Mouse (Mus musculus) G1E-ER4 (cell line): ENCODE results near the gene B3galt6. TPM values are rescaled to one million over a fixed set of nuclear protein-coding genes. Genes with fewer than 3 reads are reported as not detected.

Source experiments
- GATA1 ChIP-seq: IDR thresholded peaks from one replicate; pipeline ENCODE4 v1.8.0; 2012; ENCODE audit warnings: low read length, inconsistent platforms
- polyA plus RNA-seq: library from polyadenylated mRNA; stranded (reverse); fragments of >175 nt; gene quantifications from 2 replicates; pipeline ENCODE4 v1.2.3, GENCODE M21; 2012

Gene B3galt6
- polyA plus RNA-seq, 1 experiment: 6.1 TPM

DNA sequence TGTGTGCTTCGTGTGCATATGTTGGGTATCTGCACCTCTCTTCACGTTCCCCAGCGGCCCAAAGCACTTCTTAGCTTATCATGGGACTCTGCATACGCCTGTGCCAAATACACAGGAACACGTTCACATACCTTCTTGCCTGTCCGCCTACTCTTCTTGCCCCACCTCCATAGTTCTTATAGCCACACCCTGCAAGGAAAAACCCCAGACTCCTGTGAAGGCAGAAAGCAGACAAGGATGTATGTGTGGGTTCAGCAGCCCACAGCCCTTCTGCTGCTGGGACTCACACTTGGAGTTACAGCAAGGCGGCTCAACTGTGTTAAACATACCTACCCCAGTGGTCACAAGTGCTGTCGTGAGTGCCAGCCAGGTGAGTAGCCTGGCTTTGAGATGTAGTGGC lies 21.2 kb upstream of the B3galt6 start, which contains the start of gene Tnfrsf4:
TSS of gene Tnfrsf4 (plus strand) at position 207 of the 400 bp plus-strand sequence.
- TF ChIP-seq GATA1: no peak

DNA sequence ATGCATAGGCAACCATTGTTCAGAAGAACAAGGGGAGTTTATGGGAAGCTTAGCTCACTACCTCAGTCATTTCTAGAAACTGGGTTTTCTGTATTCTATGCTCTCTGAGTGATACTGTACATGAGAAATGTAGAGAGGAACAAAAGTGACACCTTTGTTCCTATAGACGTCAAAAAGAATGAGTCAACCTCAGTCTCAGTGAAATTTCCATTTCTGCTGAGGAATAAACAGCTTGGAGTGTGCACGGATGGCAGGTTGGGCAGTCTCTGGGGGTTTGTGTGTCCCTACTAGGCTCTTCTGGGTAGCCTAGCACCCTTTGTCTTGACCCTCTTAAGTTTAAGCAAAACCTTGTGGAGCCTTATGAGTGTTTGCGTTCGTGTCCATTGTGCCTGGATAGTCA lies 15.9 kb upstream of the B3galt6 start:
- TF ChIP-seq GATA1: no peak

DNA sequence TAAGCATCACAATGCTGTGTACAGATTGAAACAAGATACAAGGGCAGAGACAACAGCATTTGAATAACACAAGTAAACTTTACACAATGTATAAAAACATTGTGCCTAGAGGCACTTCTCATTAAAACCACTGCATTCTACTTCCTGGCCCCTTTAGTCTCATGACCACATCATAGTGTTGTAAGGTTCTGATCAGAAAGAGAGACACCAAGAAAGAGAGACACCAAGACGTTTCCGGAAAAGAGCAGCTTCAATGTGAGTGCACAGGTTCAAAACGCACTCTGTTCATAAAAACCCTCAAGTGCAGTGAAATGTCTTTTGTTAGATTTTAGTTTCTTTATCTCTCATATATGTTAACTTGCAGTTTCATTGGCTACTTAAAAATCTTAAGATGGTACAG lies 11.7 kb upstream of the B3galt6 start:
- TF ChIP-seq GATA1: no peak

DNA sequence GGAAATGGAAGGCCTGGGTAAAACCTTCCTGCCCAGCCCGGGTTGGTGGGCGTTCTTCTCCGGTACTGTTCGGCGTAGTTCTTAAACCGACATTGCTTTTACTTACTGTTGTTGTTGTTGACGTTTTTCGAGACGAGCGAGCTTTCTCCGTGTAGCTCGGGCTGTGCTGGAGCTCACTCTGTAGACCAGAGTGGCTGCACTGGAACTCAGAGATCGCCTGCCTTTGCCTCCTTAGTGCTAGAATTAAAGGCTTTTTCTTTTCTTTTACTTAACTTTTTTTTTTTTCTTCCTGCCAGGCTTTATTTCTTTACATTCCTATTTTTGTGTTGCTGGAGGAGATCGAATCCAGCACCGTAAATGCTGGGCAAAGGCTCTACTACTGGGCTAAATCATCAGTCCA lies 1.2 kb upstream of the B3galt6 start:
- TF ChIP-seq GATA1: no peak

DNA sequence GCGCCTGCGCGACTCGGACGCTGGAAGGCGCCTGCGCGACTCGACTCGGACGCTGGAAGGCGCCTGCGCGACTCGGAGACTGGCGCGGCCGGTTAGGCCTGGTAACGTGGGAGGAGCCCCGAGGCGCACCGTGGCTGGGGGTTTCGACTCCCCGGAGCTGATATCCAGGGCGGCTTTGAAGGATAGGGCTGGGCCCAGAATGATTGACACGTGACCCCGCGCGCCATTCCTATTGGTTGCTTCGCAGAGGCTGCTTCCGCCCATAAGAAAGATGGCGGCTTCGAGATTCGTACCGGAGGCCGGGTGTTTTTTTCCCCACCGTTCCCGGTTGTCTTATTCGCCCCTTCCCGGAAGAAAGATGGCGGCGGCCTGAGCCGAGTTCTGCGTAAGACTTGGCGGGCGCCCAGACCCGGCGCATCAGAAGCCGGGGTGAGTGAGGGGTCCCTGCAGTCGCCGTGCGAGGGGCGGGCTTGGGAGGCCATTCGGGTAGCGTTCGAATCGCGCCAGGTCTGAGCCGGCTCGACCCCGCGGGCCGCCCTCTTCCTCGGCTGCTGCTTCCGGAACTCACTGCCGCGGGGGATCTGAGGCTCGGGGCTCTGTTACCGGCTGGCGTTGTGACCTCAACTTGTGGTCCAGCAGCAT lies 578 bp upstream of the B3galt6 start:
- no peak for TF ChIP-seq GATA1

DNA sequence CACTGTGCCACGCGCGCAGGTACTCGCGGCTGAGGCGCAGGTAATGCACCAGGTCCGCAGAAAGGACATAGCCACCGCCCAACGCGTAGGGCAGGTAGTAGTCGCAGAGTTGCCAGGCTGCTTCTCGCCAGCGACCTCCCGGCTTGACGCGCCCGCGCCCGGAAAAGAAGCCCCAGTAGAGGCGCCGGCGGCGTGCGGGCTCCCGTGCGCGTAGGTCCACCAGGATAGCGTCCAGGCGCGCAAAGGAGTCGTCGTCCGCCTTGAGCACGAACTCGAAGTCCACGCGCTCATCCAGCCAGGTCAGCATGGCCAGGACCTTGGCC lies 580 bp downstream of the B3galt6 start:
- no peak for TF ChIP-seq GATA1

DNA sequence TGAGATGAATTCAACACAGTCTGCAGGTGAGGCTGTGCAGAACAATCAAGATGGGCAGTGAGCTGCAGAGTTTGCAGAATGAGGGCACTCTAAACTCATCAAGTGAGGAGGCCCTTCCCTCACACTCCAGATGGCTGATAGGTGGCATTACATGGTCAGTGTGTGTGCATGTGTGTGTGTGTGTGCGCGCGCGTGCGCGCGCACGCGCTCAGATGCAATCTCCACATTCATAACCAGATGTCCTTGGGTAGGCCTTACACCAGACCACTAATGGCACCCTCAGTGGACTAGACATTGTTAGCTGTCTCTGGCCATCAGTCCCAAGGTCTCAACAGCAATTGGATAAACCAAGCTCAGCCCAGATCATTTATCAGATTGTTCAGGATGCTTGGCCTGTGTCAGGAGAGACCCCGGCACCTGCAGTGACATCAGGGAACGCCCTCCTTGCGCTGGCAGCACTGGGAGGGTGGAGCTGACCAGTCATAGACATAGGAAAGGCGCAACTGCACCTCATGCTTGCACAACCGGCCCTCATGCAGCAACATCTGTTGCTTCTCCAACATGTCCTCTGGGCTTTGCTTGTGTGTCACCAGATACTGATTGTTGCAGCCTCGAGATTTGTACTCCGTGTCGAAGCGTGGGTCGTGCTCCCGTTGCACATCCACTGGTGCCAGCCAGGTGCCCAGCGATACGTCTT lies 1.1 kb downstream of the B3galt6 start:
- TF ChIP-seq GATA1: no peak

DNA sequence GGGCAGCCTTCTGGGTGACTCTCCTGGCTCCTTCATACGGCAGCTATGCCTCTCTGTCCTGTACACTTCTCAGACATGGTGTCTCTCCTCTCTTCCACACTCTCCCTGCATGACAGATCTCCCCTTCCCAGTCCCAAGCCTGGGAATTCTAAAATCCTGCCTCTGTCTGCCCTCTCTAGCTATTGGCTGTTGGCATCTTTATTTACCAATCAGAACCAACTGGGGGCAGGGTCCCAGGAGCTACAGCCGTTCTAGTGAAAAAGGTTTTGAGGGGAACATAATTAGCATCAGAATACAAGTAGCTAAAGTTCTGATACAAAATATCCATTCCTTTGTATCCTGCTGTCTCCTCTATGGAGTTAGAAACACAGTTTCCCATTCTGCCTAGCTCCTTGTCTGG lies 8.7 kb downstream of the B3galt6 start:
- no peak for TF ChIP-seq GATA1

DNA sequence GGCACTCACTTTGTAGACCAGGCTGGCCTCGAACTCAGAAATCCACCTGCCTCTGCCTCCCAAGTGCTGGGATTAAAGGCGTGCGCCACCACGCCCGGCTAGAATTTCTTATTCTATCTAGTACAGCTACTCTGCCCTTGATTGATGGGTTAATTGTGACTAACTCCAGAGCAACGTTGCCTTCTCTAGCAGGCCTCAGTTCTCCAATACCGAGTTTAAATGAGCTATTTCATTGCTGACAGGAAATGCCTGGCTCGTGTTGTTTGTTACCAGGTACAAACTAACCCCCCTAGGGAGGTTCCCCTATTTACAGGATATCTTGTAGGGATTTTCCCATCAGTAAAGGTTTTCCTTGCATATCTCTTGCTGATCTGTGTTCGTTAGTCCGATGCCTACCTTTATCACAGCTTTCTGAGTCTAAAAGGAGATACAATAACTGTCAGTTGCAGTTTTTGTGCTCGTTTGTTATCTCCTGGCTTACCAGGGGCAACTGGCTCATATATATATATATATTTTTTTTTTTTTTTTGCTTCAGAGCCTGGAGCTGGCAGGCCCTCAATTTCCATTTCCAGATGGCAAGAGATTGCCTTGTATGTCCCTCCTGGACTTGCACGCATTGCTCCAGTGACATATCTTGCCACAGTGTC lies 10.9 kb downstream of the B3galt6 start:
- TF ChIP-seq GATA1: no peak

DNA sequence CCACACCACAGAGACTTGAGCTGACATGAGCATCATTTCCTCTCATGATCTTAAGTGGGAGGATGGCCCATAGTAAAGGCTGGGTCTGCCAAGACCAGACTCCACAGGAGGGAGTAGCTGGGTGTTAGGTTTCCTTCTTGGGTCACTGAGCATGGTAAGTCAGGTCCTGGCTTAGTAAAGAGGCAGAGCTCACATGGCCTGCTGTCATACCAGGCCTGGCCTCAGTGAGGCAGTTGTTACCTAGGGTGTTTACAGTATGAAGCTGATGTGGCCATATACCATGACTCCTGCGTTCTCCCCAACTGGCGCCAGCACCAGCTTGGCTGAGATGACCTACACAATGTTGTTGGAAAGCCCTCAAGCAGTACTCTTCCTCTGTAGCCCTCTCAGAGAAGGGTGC lies 19.2 kb downstream of the B3galt6 start:
- no peak for TF ChIP-seq GATA1

DNA sequence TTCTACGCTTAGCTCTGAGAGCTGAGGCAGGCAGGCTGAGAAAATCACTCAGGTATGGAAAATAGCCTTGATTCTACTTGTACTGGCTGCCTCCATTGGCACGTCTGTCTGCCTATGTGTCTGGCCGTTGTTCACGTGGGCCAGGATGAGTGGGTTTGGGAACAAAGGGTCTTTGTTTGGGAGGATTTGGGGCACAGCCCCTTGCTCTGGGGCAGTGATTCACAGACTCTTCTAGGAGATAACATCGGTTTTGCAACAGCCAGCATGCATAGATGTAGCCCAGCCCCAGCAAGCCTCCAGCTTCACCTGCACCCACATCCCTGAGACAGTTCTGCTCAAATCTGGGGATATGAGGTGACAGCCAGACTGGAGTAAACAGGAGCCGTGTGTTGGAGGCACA lies 19.8 kb downstream of the B3galt6 start:
- no peak for TF ChIP-seq GATA1

DNA sequence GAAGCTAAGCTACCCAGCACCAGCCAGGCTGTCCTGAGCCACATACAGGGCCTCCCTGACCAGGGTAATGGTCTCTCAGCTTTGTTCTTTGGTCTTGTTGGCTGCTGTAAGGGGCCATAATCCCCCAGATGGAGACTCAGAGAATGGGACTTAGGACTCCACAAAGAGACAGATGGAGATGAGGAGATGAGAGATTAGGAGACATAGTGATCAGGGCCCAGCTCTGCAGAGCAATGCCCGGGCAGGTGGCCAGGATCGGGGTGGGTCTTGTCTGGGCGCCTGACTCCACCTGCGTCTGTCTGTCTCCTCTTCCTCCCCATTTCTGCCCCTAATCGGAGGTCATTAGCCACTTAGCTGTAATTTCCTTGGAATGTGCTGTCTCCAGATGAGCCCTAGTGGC lies 22.2 kb downstream of the B3galt6 start:
- TF ChIP-seq GATA1: no peak

DNA sequence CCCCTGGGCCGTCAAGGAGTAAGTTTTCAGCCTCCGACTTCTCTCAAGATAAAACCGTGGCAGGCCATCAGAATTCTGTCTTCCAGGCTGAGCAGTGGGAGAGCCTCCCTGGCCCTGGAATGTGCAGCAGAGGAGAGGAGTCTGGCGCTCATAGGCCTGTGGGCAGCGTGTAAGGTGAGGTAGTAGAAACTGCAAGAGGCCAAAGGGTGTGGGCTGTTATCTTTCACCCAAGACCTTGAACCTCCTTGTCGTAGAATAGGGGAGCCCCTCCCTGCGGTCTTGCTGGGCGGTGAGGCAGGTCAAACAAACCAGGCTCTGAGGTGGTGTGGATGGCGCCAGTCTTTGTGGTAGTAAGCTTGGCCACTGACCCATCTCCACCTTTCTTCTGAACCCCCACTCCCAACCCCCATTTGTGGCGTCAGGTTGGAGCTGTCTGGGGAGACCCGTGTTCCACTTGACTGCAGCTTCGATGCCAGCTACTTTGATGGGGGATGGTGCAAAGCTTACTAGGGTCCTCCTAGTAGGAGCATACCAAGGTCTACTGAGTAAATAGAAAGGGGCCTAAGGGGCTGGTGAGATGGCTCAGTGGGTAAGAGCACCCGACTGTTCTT lies 23.3 kb downstream of the B3galt6 start:
- no peak for TF ChIP-seq GATA1

DNA sequence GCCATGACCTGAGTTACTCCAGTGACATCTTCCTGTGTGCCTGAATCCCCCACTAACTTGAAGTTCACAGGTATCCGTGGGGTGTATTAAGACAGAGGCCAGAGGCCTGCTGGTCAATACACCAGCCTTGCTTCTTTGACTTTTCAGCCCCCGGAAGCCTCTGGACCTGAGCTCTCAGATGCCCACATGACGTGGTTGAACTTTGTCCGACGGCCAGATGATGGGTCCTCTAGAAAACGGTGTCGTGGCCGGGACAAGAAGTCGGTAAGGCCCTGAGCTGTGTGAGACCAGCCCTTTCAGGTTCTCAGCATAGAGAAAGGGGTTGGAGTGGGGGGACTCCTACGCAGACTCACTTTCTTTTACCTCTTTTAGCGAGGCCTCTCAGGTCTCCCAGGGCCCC lies 28.1 kb downstream of the B3galt6 start:
- TF ChIP-seq GATA1: no peak

DNA sequence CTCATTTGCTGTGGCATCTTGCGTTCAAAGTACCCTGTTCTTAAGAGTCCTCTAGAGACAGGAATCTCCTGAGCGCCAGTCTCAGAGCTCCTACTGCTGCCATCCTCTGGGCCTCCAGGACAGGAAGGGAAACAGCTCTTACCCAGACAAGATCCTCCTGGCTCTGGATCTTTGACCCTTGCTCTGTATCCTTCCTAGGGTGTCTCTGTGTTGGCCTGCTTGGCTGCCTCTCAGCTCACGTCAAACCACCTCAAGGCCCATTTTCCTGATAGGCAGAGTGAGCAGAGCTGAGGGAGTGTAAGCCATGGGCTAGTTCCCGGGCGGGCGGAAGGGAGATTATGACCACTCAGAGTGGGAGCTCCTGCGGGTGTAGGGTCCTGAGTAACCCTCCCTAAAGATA lies 29.3 kb downstream of the B3galt6 start:
- no peak for TF ChIP-seq GATA1

DNA sequence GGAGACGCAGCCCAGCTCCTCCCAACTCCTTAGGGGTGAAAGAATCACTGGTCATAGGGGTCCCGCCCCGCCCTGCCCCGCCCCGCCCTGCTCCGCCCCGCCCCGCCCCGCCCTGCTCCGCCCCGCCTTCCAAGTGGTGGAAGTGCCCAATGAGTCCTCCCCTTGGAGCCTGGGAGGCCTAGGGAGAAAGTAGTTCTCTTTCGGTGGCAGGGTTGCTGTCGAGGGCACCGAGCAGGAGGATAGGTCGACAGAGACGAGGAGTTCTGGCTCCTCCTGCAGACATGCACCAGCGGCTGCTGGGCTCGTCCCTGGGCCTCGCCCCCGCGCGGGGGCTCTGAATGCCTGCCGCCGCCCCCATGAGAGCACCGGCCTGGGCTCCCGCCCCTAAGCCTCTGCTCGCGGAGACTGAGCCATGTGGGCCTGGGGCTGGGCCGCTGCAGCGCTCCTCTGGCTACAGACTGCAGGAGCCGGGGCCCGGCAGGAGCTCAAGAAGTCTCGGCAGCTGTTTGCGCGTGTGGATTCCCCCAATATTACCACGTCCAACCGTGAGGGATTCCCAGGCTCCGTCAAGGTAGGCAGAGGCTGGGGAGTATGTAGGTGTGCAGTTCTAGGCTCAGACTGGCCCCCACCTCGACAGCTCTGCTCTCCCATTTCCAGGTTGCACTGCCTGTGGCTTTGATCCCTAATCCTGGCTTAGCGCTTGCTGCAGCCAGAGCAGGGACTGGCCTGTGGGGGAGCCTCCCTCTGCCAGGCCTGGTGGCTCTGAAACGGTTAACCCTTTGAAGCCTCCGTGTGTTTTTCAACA lies 30.1 kb downstream of the B3galt6 start, which contains the start of gene C1qtnf12:
TSS of gene C1qtnf12 (plus strand) at position 152 of the 805 bp plus-strand sequence.
- no peak for TF ChIP-seq GATA1
